Mouse (Mus musculus) heart, embryonic 14.5 days (tissue): ENCODE data around the gene Glyat. TPM values are rescaled to one million over a fixed set of nuclear protein-coding genes. Genes with fewer than 3 reads are reported as not detected.

Source experiments
- ATAC-seq: fragments of 200-750 bp; cut with Nextera tagmentation; 2 replicates; pipeline ENCODE4 v1.8.0; 2017; ENCODE audit warnings: low read depth, moderate TSS enrichment; ENCODE audit not compliant: insufficient number of reproducible peaks, insufficient read depth, low FRiP score
- H3K27ac ChIP-seq, 2 experiments: fragments of 200-500 bp in 1 of 2; fragments of 300-500 bp in 1 of 2; sonication (generic) in 1 of 2; replicated peaks in 1 of 2; 2 replicates each; pipeline ENCODE4 v1.5.1; 2012 to 2014; ENCODE audit warnings: low read depth in 2 of 2, low read length in 2 of 2, control low read depth in 1 of 2, mild to moderate bottlenecking in 1 of 2, mixed read lengths in 1 of 2; ENCODE audit not compliant: control insufficient read depth in 1 of 2, insufficient read depth in 1 of 2
- H3K27me3 ChIP-seq: fragments of 300-500 bp; sonication (generic); 2 replicates; pipeline ENCODE4 v1.6.1; 2014; ENCODE audit warnings: mild to moderate bottlenecking, low read length, control low read depth; ENCODE audit not compliant: control insufficient read depth, insufficient read depth
- H3K36me3 ChIP-seq: fragments of 300-500 bp; sonication (generic); 2 replicates; pipeline ENCODE4 v1.6.1; 2014; ENCODE audit warnings: mild to moderate bottlenecking, control low read depth, low read length, mixed read lengths; ENCODE audit not compliant: control insufficient read depth, insufficient read depth
- H3K4me1 ChIP-seq, 2 experiments: fragments of 200-500 bp in 1 of 2; fragments of 300-500 bp in 1 of 2; sonication (generic) in 1 of 2; 2 replicates each; pipeline ENCODE4 v1.6.1; 2012 to 2014; ENCODE audit warnings: low read length in 2 of 2, control low read depth in 1 of 2, mixed read lengths in 1 of 2; ENCODE audit not compliant: control insufficient read depth in 2 of 2, insufficient read depth in 2 of 2
- H3K4me2 ChIP-seq: fragments of 300-500 bp; sonication (generic); 2 replicates; pipeline ENCODE4 v1.6.1; 2014; ENCODE audit warnings: mild to moderate bottlenecking, low read length
- H3K4me3 ChIP-seq, 2 experiments: fragments of 200-500 bp in 1 of 2; fragments of 300-500 bp in 1 of 2; sonication (generic) in 1 of 2; 2 replicates each; pipeline ENCODE4 v1.5.1; 2012 to 2014; ENCODE audit warnings: low read length in 2 of 2, mild to moderate bottlenecking in 2 of 2, control low read depth in 1 of 2, low read depth in 1 of 2, moderate library complexity in 1 of 2; ENCODE audit not compliant: control insufficient read depth in 1 of 2, insufficient read depth in 1 of 2
- H3K9ac ChIP-seq: fragments of 300-500 bp; sonication (generic); 2 replicates; pipeline ENCODE4 v1.6.1; 2014; ENCODE audit warnings: mild to moderate bottlenecking, low read length
- H3K9me3 ChIP-seq: fragments of 300-500 bp; sonication (generic); 2 replicates; pipeline ENCODE4 v1.6.1; 2016; ENCODE audit warnings: low read length, control low read depth; ENCODE audit not compliant: control insufficient read depth
- WGBS: fragments of 180-500 bp; shearing (Covaris S2); extraction: QIAGEN DNeasy Blood & Tissue Kit; methylation state at CpG from one replicate; pipeline ENCODE4 v1.1.7; 2014; 5-methylcytosine and 5-hydroxymethylcytosine counted together
- polyA plus RNA-seq: library from polyadenylated mRNA; unstranded; fragments of >200 nt; fragmentation: Nextera tagmentation; extraction: Ambion mirVana; gene quantifications from 2 replicates; pipeline ENCODE4 v1.2.1, GENCODE M21; 2014

Glyat gene
- polyA plus RNA-seq, result not detected in 2 replicates

- Histone ChIP-seq H3K4me2 (no peak within 1 kb of the TSS), H3K9ac (no peak within 1 kb of the TSS), H3K4me3 (no peak within 1 kb of the TSS), H3K4me1 (no peaks in the 10 kb centered on the region), H3K27me3 (no peaks in the 10 kb centered on the region), H3K9me3 (no peaks in the 10 kb centered on the region), H3K27ac (no peak within 1 kb of the TSS), H3K36me3 (no peaks in the 10 kb centered on the region)
- ATAC-seq, result no peak
- 63% methylated on average over 4 of the region's 4 CpGs for WGBS
Observed at GRCm38 (mm10) chr19:12633176-12633575, at the start of gene Glyat. Gene Glyat, plus strand, starts transcription at chr19:12633308.

GRCm38 (mm10) chr19:12585310-12585709 is 47.8 kb upstream of the Glyat start:
- H3K9me3 ChIP-seq, result no peaks in the 10 kb centered on the region
- no peak for ATAC-seq
- no peaks in the 10 kb centered on the region for H3K27me3 ChIP-seq
- H3K9ac ChIP-seq, result no peak overlapping the region
- no peaks in the 10 kb centered on the region for H3K4me1 ChIP-seq
- no peak overlapping the region for H3K4me2 ChIP-seq
- no peak overlapping the region for H3K4me3 ChIP-seq
- no peak overlapping the region for H3K27ac ChIP-seq
- H3K36me3 ChIP-seq, result peaks cover 15% of the 10 kb centered on the region
- WGBS, result 55% methylated on average over 4 of the region's 4 CpGs

- Histone ChIP-seq H3K9me3 (no peaks in the 10 kb centered on the region), H3K36me3 (peaks cover 5% of the 10 kb centered on the region), H3K4me2 (no peak overlapping the region), H3K4me3 (no peak overlapping the region), H3K4me1 (peaks cover 0 to 5% of the 10 kb centered on the region in 2 experiments; a peak in 1 of 4 replicates), H3K9ac (no peak overlapping the region), H3K27me3 (no peaks in the 10 kb centered on the region; the same call in 1 of the 2 replicates), H3K27ac (no peak overlapping the region)
- 4% methylated on average over 1 of the region's 1 CpGs for WGBS
- no peak for ATAC-seq
Observed at GRCm38 (mm10) chr19:12591908-12592307, 41.2 kb upstream of the Glyat start.

- ATAC-seq, result no peak
- Histone ChIP-seq H3K9me3 (no peaks in the 10 kb centered on the region), H3K4me3 (peak overlapping the region in 1 of 2 experiments; percentile 66; a peak in 2 of 4 replicates), H3K4me1 (peaks cover 0 to 5% of the 10 kb centered on the region in 2 experiments; a peak in 1 of 4 replicates), H3K9ac (no peak overlapping the region), H3K27me3 (no peaks in the 10 kb centered on the region; the same call in 1 of the 2 replicates), H3K36me3 (no peaks in the 10 kb centered on the region), H3K4me2 (peak overlapping the region; percentile 100), H3K27ac (no peak overlapping the region)
- WGBS, result 35% methylated on average over 2 of the region's 2 CpGs
Observed at GRCm38 (mm10) chr19:12595135-12595529, 38.0 kb upstream of the Glyat start.

GRCm38 (mm10) chr19:12595530-12596289 is 37.4 kb upstream of the Glyat start:
- Histone ChIP-seq H3K27ac (no peak overlapping the region), H3K4me3 (peak overlapping the region; percentile 55 to 66), H3K9me3 (no peaks in the 10 kb centered on the region), H3K4me1 (peaks cover 0 to 5% of the 10 kb centered on the region in 2 experiments; a peak in 1 of 4 replicates), H3K4me2 (peak overlapping the region; percentile 100), H3K36me3 (no peaks in the 10 kb centered on the region), H3K27me3 (no peaks in the 10 kb centered on the region; the same call in 1 of the 2 replicates), H3K9ac (peak overlapping the region; percentile 75)
- peak; percentile 85 for ATAC-seq
- 1% methylated on average over 49 of the region's 49 CpGs for WGBS

GRCm38 (mm10) chr19:12596290-12597072 is 36.6 kb upstream of the Glyat start:
- Histone ChIP-seq H3K9me3 (no peaks in the 10 kb centered on the region), H3K27ac (no peak overlapping the region), H3K9ac (peak overlapping the region; percentile 75), H3K4me1 (peaks cover 0 to 5% of the 10 kb centered on the region in 2 experiments; a peak in 1 of 4 replicates), H3K36me3 (no peaks in the 10 kb centered on the region), H3K27me3 (no peaks in the 10 kb centered on the region; the same call in 1 of the 2 replicates), H3K4me2 (peak overlapping the region; percentile 100), H3K4me3 (peak overlapping the region; percentile 55 to 66)
- ATAC-seq, result peak; percentile 32; the same call in 1 of the 2 replicates
- WGBS, result 17% methylated on average over 23 of the region's 23 CpGs

- H3K27ac ChIP-seq, result no peak overlapping the region
- WGBS, result 45% methylated on average over 3 of the region's 3 CpGs
- no peaks in the 10 kb centered on the region for H3K36me3 ChIP-seq
- H3K27me3 ChIP-seq, result no peaks in the 10 kb centered on the region; the same call in 1 of the 2 replicates
- no peak overlapping the region for H3K4me3 ChIP-seq
- peaks cover 0 to 5% of the 10 kb centered on the region in 2 experiments; a peak in 1 of 4 replicates for H3K4me1 ChIP-seq
- no peak overlapping the region for H3K9ac ChIP-seq
- H3K4me2 ChIP-seq, result 0 out of 2 replicates have a peak overlapping the region, but pooled peaks have one; percentile 100
- no peaks in the 10 kb centered on the region for H3K9me3 ChIP-seq
- no peak for ATAC-seq
Observed at GRCm38 (mm10) chr19:12597073-12597405, 36.1 kb upstream of the Glyat start.
